Mouse (Mus musculus): ENCODE results near the gene Txndc8. TPM values are rescaled to one million over a fixed set of nuclear protein-coding genes. Genes with fewer than 3 reads are reported as not detected.

The Txndc8 gene
- polyA plus RNA-seq, 1 experiment: not detected

DNA sequence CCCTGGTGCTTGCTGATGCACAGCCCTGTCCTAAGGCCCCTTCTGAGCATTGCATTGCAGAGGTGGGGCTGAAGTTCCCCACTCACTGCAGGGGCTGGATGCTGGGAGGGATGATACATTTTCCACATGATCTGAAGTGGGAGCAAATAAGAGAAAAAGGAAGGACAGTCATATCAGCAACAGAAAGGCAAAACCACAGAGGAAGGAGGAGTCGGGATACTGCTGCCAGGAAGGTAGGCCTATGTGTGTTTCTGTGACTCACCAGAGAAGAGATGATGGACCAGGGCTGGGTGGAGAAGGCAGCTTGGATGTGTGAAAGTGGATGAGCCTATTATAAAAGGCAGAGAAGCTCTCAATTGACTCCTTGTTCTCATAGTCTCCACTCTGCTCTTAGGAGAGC is 23.8 kb upstream of the Txndc8 start:
- Histone ChIP-seq H3K36me3 (replicated peaks; ENCODE audit: low read length) (no peaks in the 10 kb centered on the region), H3K27me3 (replicated peaks) (peaks cover 4% of the 10 kb centered on the region), H3K9me3 (peaks cover 8% of the 10 kb centered on the region), H3K4me3 (replicated peaks) (no peak overlapping the region), H3K4me1 (peaks cover 8% of the 10 kb centered on the region)
- TF ChIP-seq GATA1 (IDR thresholded peaks at IDR 0.05; ENCODE audit: borderline replicate concordance, low read length): no peak
- no peak for TF ChIP-seq FLI1 (IDR thresholded peaks at IDR 0.05; ENCODE audit: low read length)

DNA sequence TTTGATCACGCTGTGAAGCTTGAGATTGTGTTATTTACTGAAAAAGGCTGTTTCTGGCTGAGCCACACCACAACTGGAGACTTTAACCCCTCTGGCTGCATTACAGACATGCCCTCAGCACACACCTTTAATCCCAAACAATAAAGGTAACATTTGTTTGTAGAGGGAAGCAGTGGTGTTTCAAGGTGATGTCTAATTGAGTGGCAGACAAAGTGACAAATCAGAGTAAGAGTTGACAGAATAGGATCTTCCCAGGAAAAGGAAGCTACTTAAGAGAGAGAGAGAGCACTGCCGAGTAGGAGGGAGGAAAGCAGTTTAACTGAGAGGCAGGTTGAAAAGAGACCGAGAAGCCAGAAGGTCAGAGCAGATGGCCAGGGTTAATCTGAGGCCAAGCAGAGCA is 5.4 kb downstream of the Txndc8 start:
- TF ChIP-seq FLI1 (IDR thresholded peaks at IDR 0.05; ENCODE audit: low read length) (no peak), GATA1 (IDR thresholded peaks at IDR 0.05; ENCODE audit: borderline replicate concordance, low read length) (no peak)
- Histone ChIP-seq H3K4me1 (no peaks in the 10 kb centered on the region), H3K9me3 (peaks cover 3% of the 10 kb centered on the region), H3K27me3 (replicated peaks) (peaks cover 18% of the 10 kb centered on the region), H3K4me3 (replicated peaks) (no peak overlapping the region), H3K36me3 (replicated peaks; ENCODE audit: low read length) (no peaks in the 10 kb centered on the region)

GRCm38 (mm10) chr4:57991425-57991824 is 17.5 kb downstream of the Txndc8 start:
- Histone ChIP-seq H3K27me3 (replicated peaks) (peaks cover 43% of the 10 kb centered on the region), H3K4me1 (peaks cover 8% of the 10 kb centered on the region), H3K36me3 (replicated peaks; ENCODE audit: low read length) (no peaks in the 10 kb centered on the region), H3K4me3 (replicated peaks) (no peak overlapping the region), H3K9me3 (peaks cover 12% of the 10 kb centered on the region)
- TF ChIP-seq FLI1 (IDR thresholded peaks at IDR 0.05; ENCODE audit: low read length) (no peak), GATA1 (IDR thresholded peaks at IDR 0.05; ENCODE audit: borderline replicate concordance, low read length) (no peak)

GRCm38 (mm10) chr4:57974400-57975117 is 34.4 kb downstream of the Txndc8 start:
- TF ChIP-seq GATA1 (IDR thresholded peaks at IDR 0.05; ENCODE audit: borderline replicate concordance, low read length): no peak
- TF ChIP-seq FLI1 (IDR thresholded peaks at IDR 0.05; ENCODE audit: low read length): no peak
- Histone ChIP-seq H3K4me3 (replicated peaks) (no peak overlapping the region), H3K36me3 (replicated peaks; ENCODE audit: low read length) (no peaks in the 10 kb centered on the region), H3K9me3 (0 out of 2 replicates have a peak, but pooled peaks cover 3% of the 10 kb centered on the region), H3K4me1 (no peaks in the 10 kb centered on the region), H3K27me3 (replicated peaks) (peaks cover 14% of the 10 kb centered on the region)

- H3K9me3 ChIP-seq: 0 out of 2 replicates have a peak, but pooled peaks cover 3% of the 10 kb centered on the region
- H3K4me3 ChIP-seq (replicated peaks): no peak overlapping the region
- no peak for TF ChIP-seq FLI1 (IDR thresholded peaks at IDR 0.05; ENCODE audit: low read length)
- no peak for TF ChIP-seq GATA1 (IDR thresholded peaks at IDR 0.05; ENCODE audit: borderline replicate concordance, low read length)
- H3K27me3 ChIP-seq (replicated peaks): peaks cover 14% of the 10 kb centered on the region
- H3K4me1 ChIP-seq: no peaks in the 10 kb centered on the region
- no peaks in the 10 kb centered on the region for H3K36me3 ChIP-seq (replicated peaks; ENCODE audit: low read length)
Observed at GRCm38 (mm10) chr4:57973592-57974268, 35.2 kb downstream of the Txndc8 start.

DNA sequence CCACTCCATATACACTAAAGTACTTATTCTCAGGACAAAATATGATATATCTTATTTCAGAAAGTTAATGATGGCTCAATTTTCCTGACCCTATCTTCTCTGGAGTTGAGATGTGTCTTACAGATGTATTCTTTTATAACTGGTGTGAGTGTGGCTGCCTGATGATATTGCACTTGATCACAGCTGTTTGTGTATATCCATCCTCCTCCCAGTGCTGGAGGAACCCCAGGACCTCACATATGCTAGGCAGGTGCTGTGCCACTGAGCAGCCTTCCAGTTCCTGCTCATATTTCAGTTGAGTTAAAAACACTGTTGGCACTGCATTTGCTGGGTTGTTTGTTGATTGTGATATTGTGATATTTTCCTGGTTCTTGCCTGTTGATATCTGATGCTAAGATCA is 38.6 kb downstream of the Txndc8 start:
- H3K36me3 ChIP-seq (replicated peaks; ENCODE audit: low read length): no peaks in the 10 kb centered on the region
- no peak for TF ChIP-seq FLI1 (IDR thresholded peaks at IDR 0.05; ENCODE audit: low read length)
- TF ChIP-seq GATA1 (IDR thresholded peaks at IDR 0.05; ENCODE audit: borderline replicate concordance, low read length): no peak
- H3K27me3 ChIP-seq (replicated peaks): peaks cover 7% of the 10 kb centered on the region
- no peaks in the 10 kb centered on the region for H3K4me1 ChIP-seq
- no peak overlapping the region for H3K4me3 ChIP-seq (replicated peaks)
- H3K9me3 ChIP-seq: no peaks in the 10 kb centered on the region

- TF ChIP-seq FLI1 (IDR thresholded peaks at IDR 0.05; ENCODE audit: low read length) (no peak), GATA1 (IDR thresholded peaks at IDR 0.05; ENCODE audit: borderline replicate concordance, low read length) (no peak)
- no peaks in the 10 kb centered on the region for H3K27me3 ChIP-seq (replicated peaks)
- no peaks in the 10 kb centered on the region for H3K9me3 ChIP-seq
Observed at GRCm38 (mm10) chr4:57967195-57967594, 41.7 kb downstream of the Txndc8 start.

GRCm38 (mm10) chr4:57965516-57965915 is 43.4 kb downstream of the Txndc8 start:
- Histone ChIP-seq H3K27me3 (replicated peaks) (no peaks in the 10 kb centered on the region), H3K4me1 (peaks cover 5% of the 10 kb centered on the region; the same call in 1 of the 2 replicates), H3K36me3 (replicated peaks; ENCODE audit: low read length) (no peaks in the 10 kb centered on the region), H3K4me3 (replicated peaks) (no peak overlapping the region), H3K9me3 (no peaks in the 10 kb centered on the region)
- TF ChIP-seq GATA1 (IDR thresholded peaks at IDR 0.05; ENCODE audit: borderline replicate concordance, low read length): no peak
- no peak for TF ChIP-seq FLI1 (IDR thresholded peaks at IDR 0.05; ENCODE audit: low read length)

More at GRCm38 (mm10) chr4:57967195-57967594, 41.7 kb downstream of the Txndc8 start:
- no peaks in the 10 kb centered on the region for H3K36me3 ChIP-seq (replicated peaks; ENCODE audit: low read length)
- no peak overlapping the region for H3K4me3 ChIP-seq (replicated peaks)
- no peaks in the 10 kb centered on the region; the same call in 1 of the 2 replicates for H3K4me1 ChIP-seq

GRCm38 (mm10) chr4:57964143-57964542 is 44.8 kb downstream of the Txndc8 start:
- Histone ChIP-seq H3K36me3 (replicated peaks; ENCODE audit: low read length) (no peaks in the 10 kb centered on the region), H3K9me3 (no peaks in the 10 kb centered on the region), H3K4me1 (peaks cover 6% of the 10 kb centered on the region), H3K27me3 (replicated peaks) (no peaks in the 10 kb centered on the region), H3K4me3 (replicated peaks) (no peak overlapping the region)
- no peak for TF ChIP-seq FLI1 (IDR thresholded peaks at IDR 0.05; ENCODE audit: low read length)
- TF ChIP-seq GATA1 (IDR thresholded peaks at IDR 0.05; ENCODE audit: borderline replicate concordance, low read length): no peak

- Histone ChIP-seq H3K4me1 (peaks cover 40% of the 10 kb centered on the region), H3K27me3 (replicated peaks) (no peaks in the 10 kb centered on the region), H3K9me3 (no peaks in the 10 kb centered on the region), H3K36me3 (replicated peaks; ENCODE audit: low read length) (peaks cover 4% of the 10 kb centered on the region), H3K4me3 (replicated peaks) (no peak overlapping the region)
- TF ChIP-seq FLI1 (IDR thresholded peaks at IDR 0.05; ENCODE audit: low read length): no peak
- no peak for TF ChIP-seq GATA1 (IDR thresholded peaks at IDR 0.05; ENCODE audit: borderline replicate concordance, low read length)
Observed at GRCm38 (mm10) chr4:57959056-57959455, 49.9 kb downstream of the Txndc8 start.

Measured in megakaryocyte, embryonic 14.5 days (primary cell).